Comparison of ENCODE assay signal across 8 mouse cellular contexts in genomic region chr1:52150676-52151075, GRCm38 (mm10). TPM values are rescaled to one million over a fixed set of nuclear protein-coding genes. Genes with fewer than 3 reads are reported as not detected.
A peak's percentile ranks its signal among the peaks of the same experiment; 100 is the strongest.
DNase-seq lines count a peak whose midpoint lies in the region; ATAC-seq and TF ChIP-seq lines count a peak whose summit lies in the region.

No protein-coding gene starts in this region.

- peaks cover 8 to 11% of the 10 kb centered on the region in 2 experiments for H3K4me1 ChIP-seq in liver, embryonic 14.5 days (replicated peaks; ENCODE audit: control insufficient read depth in 2 of 2, insufficient read depth in 2 of 2, low read length in 1 of 2)

- peak; percentile 34; the same call in 1 of the 2 replicates for ATAC-seq in granulocyte monocyte progenitor cell, adult 5-6 weeks (replicated peaks; ENCODE audit: poor library complexity, severe bottlenecking)
- peak; percentile 62 for ATAC-seq in liver, embryonic 14.5 days (ENCODE audit: insufficient read depth)

- H3K9ac ChIP-seq in liver, embryonic 14.5 days (replicated peaks) = no peak overlapping the region; the same call in 1 of the 2 replicates

- H3K27ac ChIP-seq in liver, embryonic 14.5 days = no peak overlapping the region

- no peak overlapping the region for H3K4me3 ChIP-seq in liver, embryonic 14.5 days (ENCODE audit: insufficient read depth in 1 of 2, low read depth in 2 of 2, low read length in 2 of 2)

- H3K36me3 ChIP-seq in liver, embryonic 14.5 days (replicated peaks; ENCODE audit: control insufficient read depth, insufficient read depth, low read depth) = peaks cover 18% of the 10 kb centered on the region

- TF ChIP-seq CTCF in liver, embryonic 14.5 days (IDR thresholded peaks at IDR 0.05; ENCODE audit: low read depth) = no peak

- intact Hi-C loops in gastrocnemius, postnatal 14 days (cut with DNase I; ENCODE audit: low total_unique reads) = no loop called here

- 7% methylated on average over 11 of the region's 11 CpGs for WGBS in liver, embryonic 14.5 days (ENCODE audit: insufficient replicate concordance)

- no peaks in the 10 kb centered on the region for H3K9me3 ChIP-seq in liver, embryonic 14.5 days (ENCODE audit: control insufficient read depth, low read length)

- no peak overlapping the region; the same call in 1 of the 2 replicates for H3K4me2 ChIP-seq in liver, embryonic 14.5 days (ENCODE audit: low read depth)

- TF ChIP-seq EP300 in liver, embryonic 14.5 days (IDR thresholded peaks at IDR 0.05; ENCODE audit: low read depth) = 0 out of 2 replicates have a peak, but pooled peaks have one; percentile 4

- H3K27me3 ChIP-seq in liver, embryonic 14.5 days (ENCODE audit: control insufficient read depth, insufficient read depth, low read length) = no peaks in the 10 kb centered on the region

- peak; percentile 31 for DNase-seq in gastrocnemius, postnatal 25 days
- DNase-seq in gastrocnemius, postnatal 14 days = no peak
- peak; percentile 42 for DNase-seq in CD4-positive, CD25-positive, alpha-beta regulatory T cell, adult 2 months (ENCODE audit: low read depth, low spot score)
- DNase-seq in liver, embryonic 14.5 days (ENCODE audit: low read depth in 3 of 3, low spot score in 3 of 3) = no peak
- DNase-seq in adrenal gland, adult 18-20 months (ENCODE audit: low spot score in 2 of 2) = no peak
- no peak for DNase-seq in retina, postnatal 1 day
- no peak for DNase-seq in layer of hippocampus, adult 8-10 months (ENCODE audit: low spot score in 2 of 2)

RNA-seq across cellular contexts. Expression of gene Stat1, which starts 31.4 kb away (rescaled TPM):
- 10 to 100 TPM; 12.2 to 13.4 TPM for total RNA-seq in gastrocnemius, postnatal 25 days (2021)
- 10 to 100 TPM; 11.5 to 11.9 TPM for total RNA-seq in gastrocnemius, postnatal 14 days (2021)
- total RNA-seq in granulocyte monocyte progenitor cell, adult 5-6 weeks (2014; fragmentation: Nextera tagmentation) = 34.7 and 65.5 TPM in 2 replicates
- total RNA-seq in granulocyte monocyte progenitor cell, adult 5-6 weeks (2017) = 51.1 and 52.7 TPM in 2 replicates
- polyA plus RNA-seq in liver, embryonic 14.5 days (2012; rRNA removed) = 5.9 and 8.9 TPM in 2 replicates
- polyA plus RNA-seq in liver, embryonic 14.5 days (2014; fragmentation: Nextera tagmentation; extraction: Ambion mirVana) = 14.1 and 18.6 TPM in 2 replicates
- 100 to 1,000 TPM in 1 of 2 experiments, 10 to 100 TPM in 1; 93.0 to 102 TPM for total RNA-seq in adrenal gland, adult 18-20 months (2021)
- total RNA-seq in layer of hippocampus, adult 8-10 months (2022) = 10 to 100 TPM; 22.8 to 33.8 (median 28.1) TPM

Comparison
In these comparisons a context has a peak if more than half of its experiments do, and no peak if none do; other contexts are left out.
1. DNase-seq: peak in gastrocnemius, postnatal 25 days (single experiment) and CD4-positive, CD25-positive, alpha-beta regulatory T cell, adult 2 months (single experiment); none in gastrocnemius, postnatal 14 days (single experiment), liver, embryonic 14.5 days (0 of 3), adrenal gland, adult 18-20 months (0 of 2), retina, postnatal 1 day (single experiment) and layer of hippocampus, adult 8-10 months (0 of 2).